Mouse (Mus musculus): Measurements from ENCODE around the gene Fmod.

GRCm38 (mm10) chr1:134039361-134039760, 2.3 kb downstream of the Fmod start:
- TF ChIP-seq CTCF (conservative IDR thresholded peaks at IDR 0.05; ENCODE audit: low read length) (no peak), NANOG (IDR thresholded peaks at IDR 0.05; ENCODE audit: borderline replicate concordance, low read length) (no peak)
